Mouse (Mus musculus): Measurements from ENCODE around the gene Hk1. TPM values are rescaled to one million over a fixed set of nuclear protein-coding genes. Genes with fewer than 3 reads are reported as not detected.

Hk1 gene
- 5.1 TPM for polyA plus RNA-seq (2014; fragmentation: Illumina TruSeq; extraction: RNeasy Lipid Tissue Mini Kit (QIAGEN cat#74804))

GRCm38 (mm10) chr10:62379808-62380207 is at the start of gene Hk1:
Gene Hk1 (minus strand): TSS chr10:62379908.

GRCm38 (mm10) chr10:62422255-62422654 is 42.5 kb upstream of the Hk1 start, which contains the start of gene Hkdc1:
Gene Hkdc1 (minus strand): TSS chr10:62422491.

GRCm38 (mm10) chr10:62252000-62252488 is 127.7 kb downstream of the Hk1 start, which contains the start of gene Tacr2:
Gene Tacr2 (plus strand): TSS chr10:62252438.

GRCm38 (mm10) chr10:62230708-62231394 is 148.9 kb downstream of the Hk1 start, which contains the start of gene Tspan15:
Gene Tspan15 (minus strand): TSS chr10:62231251.

Other genes with a start within 250 kb of the Hk1 start
- gene Neurog3, start 246.8 kb downstream of the Hk1 start, polyA plus RNA-seq (2014; fragmentation: Illumina TruSeq; extraction: RNeasy Lipid Tissue Mini Kit (QIAGEN cat#74804)) = not detected
- gene Fam241b, start 236.0 kb downstream of the Hk1 start, polyA plus RNA-seq (2014; fragmentation: Illumina TruSeq; extraction: RNeasy Lipid Tissue Mini Kit (QIAGEN cat#74804)) = 3.8 TPM
- gene Tspan15, start 148.7 kb downstream of the Hk1 start, polyA plus RNA-seq (2014; fragmentation: Illumina TruSeq; extraction: RNeasy Lipid Tissue Mini Kit (QIAGEN cat#74804)) = 11.9 TPM
- gene Tacr2, start 127.5 kb downstream of the Hk1 start, polyA plus RNA-seq (2014; fragmentation: Illumina TruSeq; extraction: RNeasy Lipid Tissue Mini Kit (QIAGEN cat#74804)) = not detected
- not detected for gene Hkdc1, start 42.6 kb upstream of the Hk1 start, polyA plus RNA-seq (2014; fragmentation: Illumina TruSeq; extraction: RNeasy Lipid Tissue Mini Kit (QIAGEN cat#74804))
- not detected for gene 4930507D05Rik, start 69.6 kb upstream of the Hk1 start, polyA plus RNA-seq (2014; fragmentation: Illumina TruSeq; extraction: RNeasy Lipid Tissue Mini Kit (QIAGEN cat#74804))
- gene Supv3l1, start 69.8 kb upstream of the Hk1 start, polyA plus RNA-seq (2014; fragmentation: Illumina TruSeq; extraction: RNeasy Lipid Tissue Mini Kit (QIAGEN cat#74804)) = 20.8 TPM
- 232 TPM for gene Vps26a, start 106.9 kb upstream of the Hk1 start, polyA plus RNA-seq (2014; fragmentation: Illumina TruSeq; extraction: RNeasy Lipid Tissue Mini Kit (QIAGEN cat#74804))
- gene Srgn, start 147.5 kb upstream of the Hk1 start, polyA plus RNA-seq (2014; fragmentation: Illumina TruSeq; extraction: RNeasy Lipid Tissue Mini Kit (QIAGEN cat#74804)) = 132 TPM
- 30.3 TPM for gene Kif1bp, start 198.5 kb upstream of the Hk1 start, polyA plus RNA-seq (2014; fragmentation: Illumina TruSeq; extraction: RNeasy Lipid Tissue Mini Kit (QIAGEN cat#74804))
- 100 TPM for gene Ddx21, start 222.4 kb upstream of the Hk1 start, polyA plus RNA-seq (2014; fragmentation: Illumina TruSeq; extraction: RNeasy Lipid Tissue Mini Kit (QIAGEN cat#74804))

Measured in ovary, adult 10 weeks (tissue).